Mouse (Mus musculus) E14TG2a.4 (cell line): Measurements from ENCODE around the gene Ablim1.

Experiments used
- CTCF ChIP-seq: conservative IDR thresholded peaks from 2 replicates; pipeline ENCODE4 v1.5.1; 2014; ENCODE audit warnings: low read length
- NANOG ChIP-seq: IDR thresholded peaks from 2 replicates; pipeline ENCODE4 v1.6.1; 2014; ENCODE audit warnings: borderline replicate concordance, low read length, mixed read lengths
- POU5F1 ChIP-seq: IDR thresholded peaks from 2 replicates; pipeline ENCODE4 v1.6.1; 2014; ENCODE audit warnings: low read length, borderline replicate concordance

DNA sequence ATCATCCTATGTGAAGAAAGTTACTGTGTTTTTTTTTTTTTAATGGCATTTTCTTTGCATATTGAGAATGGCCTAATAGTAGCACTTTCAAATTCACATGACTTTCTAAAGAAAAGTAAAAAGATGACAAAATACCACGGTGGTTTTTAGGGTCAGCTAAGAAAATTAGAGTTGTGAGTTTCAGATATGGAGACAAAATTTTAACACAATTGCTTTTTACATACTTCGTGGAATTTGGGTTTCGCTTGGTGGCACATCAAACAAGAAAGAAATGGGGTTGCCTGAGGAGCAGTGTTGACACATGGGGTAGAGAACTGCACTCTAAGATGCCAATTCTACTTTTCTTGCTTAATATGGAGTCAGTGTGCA lies 47.2 kb upstream of the Ablim1 start:
- TF ChIP-seq CTCF (no peak), POU5F1 (no peak), NANOG (no peak)
